Mouse (Mus musculus): ENCODE measurements around the gene Hamp.

DNA sequence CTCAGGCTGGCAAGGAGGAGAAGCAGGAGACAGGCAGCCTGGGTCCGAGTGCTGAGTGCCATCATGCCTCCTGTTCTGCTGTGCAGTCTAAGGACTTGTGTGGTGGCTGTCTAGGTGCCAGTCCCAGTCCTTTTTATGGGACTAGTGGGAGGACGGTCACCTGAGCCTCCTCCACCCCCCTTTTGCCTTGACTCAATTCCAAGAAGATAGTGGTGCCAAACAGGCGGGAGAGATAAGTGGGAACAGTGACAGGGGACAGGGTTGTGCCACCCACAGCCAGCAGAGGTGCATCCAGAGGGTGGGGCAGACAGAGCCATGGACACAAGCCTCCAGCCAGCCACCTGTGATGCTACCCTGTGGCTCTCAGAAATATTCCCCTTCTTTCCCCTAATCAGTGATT is 19.8 kb downstream of the Hamp start:
- TF ChIP-seq POLR2A (IDR thresholded peaks at IDR 0.05; ENCODE audit: control insufficient read depth, low read depth, low read length) (no peak), CTCF (IDR thresholded peaks at IDR 0.05; ENCODE audit: control insufficient read depth, insufficient read depth, insufficient replicate concordance, low read depth, low read length) (no peak)
